Mouse (Mus musculus): ENCODE data around the gene Tm4sf5. TPM values are rescaled to one million over a fixed set of nuclear protein-coding genes. Genes with fewer than 3 reads are reported as not detected.
"Not testable (repeated sequence)": the region's sequence is repeated elsewhere in the genome, so short reads cannot be mapped to it uniquely, and the experiment has no call there.

Gene Tm4sf5
- total RNA-seq, 4 experiments from 2014 or later: not detected

GRCm38 (mm10) chr11:70509753-70510564, 4.9 kb downstream of the Tm4sf5 start:
- DNase-seq (ENCODE audit: low spot score in 2 of 2): peak in 1 of 2 experiments; percentile 41

GRCm38 (mm10) chr11:70511242-70511641, 6.2 kb downstream of the Tm4sf5 start:
- no peak for DNase-seq (ENCODE audit: low spot score in 2 of 2)

GRCm38 (mm10) chr11:70511825-70512224, 6.8 kb downstream of the Tm4sf5 start:
- no peak for DNase-seq (ENCODE audit: low spot score in 2 of 2)

GRCm38 (mm10) chr11:70512709-70513342, 7.8 kb downstream of the Tm4sf5 start:
- DNase-seq (ENCODE audit: low spot score in 2 of 2): no peak

GRCm38 (mm10) chr11:70513520-70513919, 8.5 kb downstream of the Tm4sf5 start:
- no peak for DNase-seq (ENCODE audit: low spot score in 2 of 2)

- no peak for DNase-seq (ENCODE audit: low spot score in 2 of 2)
Measured at GRCm38 (mm10) chr11:70514288-70514687, 9.2 kb downstream of the Tm4sf5 start, which contains the start of gene Vmo1. Vmo1 (minus strand) TSS chr11:70514616.

- no peak for DNase-seq (ENCODE audit: low spot score in 2 of 2)
Measured at GRCm38 (mm10) chr11:70516352-70516751, 11.3 kb downstream of the Tm4sf5 start.

- no peak for DNase-seq (ENCODE audit: low spot score in 2 of 2)
Measured at GRCm38 (mm10) chr11:70518436-70518835, 13.4 kb downstream of the Tm4sf5 start.

GRCm38 (mm10) chr11:70518923-70519322, 13.9 kb downstream of the Tm4sf5 start, which contains the start of gene Gltpd2:
Gltpd2 (plus strand) TSS chr11:70519196.
- DNase-seq (ENCODE audit: low spot score in 2 of 2): no peak

GRCm38 (mm10) chr11:70520178-70520769, 15.2 kb downstream of the Tm4sf5 start:
- no peak for DNase-seq (ENCODE audit: low spot score in 2 of 2)

GRCm38 (mm10) chr11:70523306-70523989, 18.4 kb downstream of the Tm4sf5 start:
- not testable (repeated sequence) for DNase-seq (ENCODE audit: low spot score in 2 of 2)

- no peak for DNase-seq (ENCODE audit: low spot score in 2 of 2)
Measured at GRCm38 (mm10) chr11:70524782-70525181, 19.7 kb downstream of the Tm4sf5 start.

- DNase-seq (ENCODE audit: low spot score in 2 of 2): peak; percentile 93 to 95
Measured at GRCm38 (mm10) chr11:70525184-70525678, 20.2 kb downstream of the Tm4sf5 start, which contains the start of gene Psmb6. Psmb6 (plus strand) TSS chr11:70525367.

GRCm38 (mm10) chr11:70525726-70526125, 20.7 kb downstream of the Tm4sf5 start:
- DNase-seq (ENCODE audit: low spot score in 2 of 2): no peak

GRCm38 (mm10) chr11:70526211-70526610, 21.2 kb downstream of the Tm4sf5 start:
- DNase-seq (ENCODE audit: low spot score in 2 of 2): no peak

GRCm38 (mm10) chr11:70528610-70529009, 23.6 kb downstream of the Tm4sf5 start:
- DNase-seq (ENCODE audit: low spot score in 2 of 2): no peak

- not testable (repeated sequence) for DNase-seq (ENCODE audit: low spot score in 2 of 2)
Measured at GRCm38 (mm10) chr11:70531065-70531464, 26.0 kb downstream of the Tm4sf5 start.

GRCm38 (mm10) chr11:70532839-70533238, 27.8 kb downstream of the Tm4sf5 start, which contains the start of gene Gm40193:
Gm40193 (minus strand) TSS chr11:70532939.
- no peak for DNase-seq (ENCODE audit: low spot score in 2 of 2)

- DNase-seq (ENCODE audit: low spot score in 2 of 2): no peak
Measured at GRCm38 (mm10) chr11:70539423-70539822, 34.4 kb downstream of the Tm4sf5 start.

GRCm38 (mm10) chr11:70539877-70540587, 35.0 kb downstream of the Tm4sf5 start, which contains the start of gene Pld2:
Pld2 (plus strand) TSS chr11:70540064.
- DNase-seq (ENCODE audit: low spot score in 2 of 2): peak; percentile 63 to 64

Measured in layer of hippocampus, adult 8-10 months (tissue).